Mouse (Mus musculus) fibroblast of lung, adult 2 months (primary cell): ENCODE data around the gene Gm20854.
"Not testable (repeated sequence)": the region's sequence is repeated elsewhere in the genome, so short reads cannot be mapped to it uniquely, and the experiment has no call there.

Experiments
- DNase-seq: peaks from one replicate; pipeline ENCODE4 v3.0.0-alpha.2; 2011; ENCODE audit warnings: low read depth

Gm20854 gene

DNA sequence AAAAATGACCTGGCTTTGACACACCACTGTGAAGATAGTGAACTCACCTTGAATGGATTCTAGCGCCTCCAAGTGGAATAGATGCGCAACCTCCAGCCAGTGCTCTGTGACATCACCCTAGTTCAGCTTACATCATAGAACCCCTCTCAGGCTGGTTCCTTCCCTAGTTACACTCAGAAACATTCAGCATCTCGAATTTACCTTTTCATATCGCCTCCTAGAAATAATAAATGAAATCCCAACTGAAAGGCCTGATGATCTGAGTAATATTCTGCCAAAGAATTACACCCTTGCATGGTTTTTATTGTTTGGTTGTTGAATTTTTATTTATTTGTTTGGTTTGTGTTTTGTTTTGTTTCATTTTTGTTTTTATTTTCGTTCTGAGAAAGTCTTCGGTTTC, at the start of gene Gm20854:
TSS of gene Gm20854 (minus strand) at position 101 of the 400 bp plus-strand sequence.
- DNase-seq = not testable (repeated sequence)
